Mouse (Mus musculus) CH12.LX (cell line): ENCODE data around the gene Olfr1000. TPM values are rescaled to one million over a fixed set of nuclear protein-coding genes. Genes with fewer than 3 reads are reported as not detected.
"Not testable (repeated sequence)": the region's sequence is repeated elsewhere in the genome, so short reads cannot be mapped to it uniquely, and the experiment has no call there.

Experiments used
- DNase-seq: peaks from one replicate; pipeline ENCODE4 v3.0.0-alpha.2; 2013; ENCODE audit errors: extremely low read depth
- H3K27ac ChIP-seq: 2 replicates; pipeline ENCODE4 v1.5.1; 2012; ENCODE audit warnings: low read depth, mild to moderate bottlenecking, control low read depth, moderate library complexity; ENCODE audit not compliant: insufficient read depth
- H3K27me3 ChIP-seq: replicated peaks from 2 replicates; pipeline ENCODE3; 2012; ENCODE audit warnings: inconsistent platforms
- H3K36me3 ChIP-seq, 2 experiments: replicated peaks in 1 of 2; 2 replicates each; pipeline versions ENCODE3 to v1.6.1; 2012; ENCODE audit warnings: inconsistent platforms in 1 of 2, low read length in 1 of 2, mild to moderate bottlenecking in 1 of 2, mixed read lengths in 1 of 2, moderate library complexity in 1 of 2; ENCODE audit not compliant: control insufficient read depth in 1 of 2, insufficient read depth in 1 of 2
- H3K4me1 ChIP-seq, 2 experiments: 2 replicates each; pipeline ENCODE4 v1.6.1; 2012; ENCODE audit warnings: inconsistent platforms in 1 of 2, moderate library complexity in 1 of 2; ENCODE audit not compliant: insufficient read depth in 2 of 2, control insufficient read depth in 1 of 2
- H3K4me2 ChIP-seq: 2 replicates; pipeline ENCODE4 v1.6.1; 2012; ENCODE audit warnings: low read depth, mild to moderate bottlenecking, control low read depth; ENCODE audit not compliant: poor library complexity, insufficient read depth, severe bottlenecking
- H3K4me3 ChIP-seq, 3 experiments: fragments of 150-350 bp in 1 of 3; sonication (generic) in 1 of 3; replicated peaks in 1 of 3; 2 replicates each; pipeline versions ENCODE3 to v1.5.1; 2011 to 2012; ENCODE audit warnings: low read depth in 2 of 3, low read length in 2 of 3, mild to moderate bottlenecking in 2 of 3, moderate library complexity in 2 of 3, control low read depth in 1 of 3, improper control_type of control experiment in 1 of 3, inconsistent platforms in 1 of 3, mixed read lengths in 1 of 3; ENCODE audit not compliant: poor library complexity in 1 of 3
- H3K79me2 ChIP-seq: replicated peaks from 2 replicates; pipeline ENCODE4 v1.6.1; 2012; ENCODE audit warnings: mild to moderate bottlenecking, moderate library complexity; ENCODE audit not compliant: control insufficient read depth, poor library complexity, insufficient read depth, severe bottlenecking; ENCODE audit errors: extremely low read depth
- H3K9ac ChIP-seq: 2 replicates; pipeline ENCODE4 v1.6.1; 2012; ENCODE audit warnings: low read depth, mild to moderate bottlenecking, control low read depth, moderate library complexity; ENCODE audit not compliant: insufficient read depth
- H3K9me3 ChIP-seq: replicated peaks from 2 replicates; pipeline ENCODE3; 2012; ENCODE audit warnings: low read length, inconsistent platforms, mixed read lengths
- BHLHE40 ChIP-seq: IDR thresholded peaks from 2 replicates; pipeline ENCODE4 v1.6.1; 2011; ENCODE audit warnings: mild to moderate bottlenecking, low read depth, low read length, improper control_type of control experiment
- CHD1 ChIP-seq: IDR thresholded peaks from 2 replicates; pipeline ENCODE4 v1.6.1; 2012; ENCODE audit warnings: low read depth, low read length, improper control_type of control experiment, inconsistent platforms
- CHD2 ChIP-seq: IDR thresholded peaks from 2 replicates; pipeline ENCODE4 v1.6.1; 2011; ENCODE audit warnings: low read length, improper control_type of control experiment
- CTCF ChIP-seq, 2 experiments: IDR thresholded peaks in 1 of 2; conservative IDR thresholded peaks in 1 of 2; 2 replicates each; pipeline ENCODE4 v1.5.1; 2011 to 2012; ENCODE audit warnings: low read depth in 2 of 2, low read length in 2 of 2, improper control_type of control experiment in 1 of 2, inconsistent platforms in 1 of 2, mild to moderate bottlenecking in 1 of 2, moderate library complexity in 1 of 2
- ELF1 ChIP-seq: IDR thresholded peaks from 2 replicates; pipeline ENCODE4 v1.6.1; 2014; ENCODE audit warnings: low read depth, mild to moderate bottlenecking, inconsistent platforms, low read length, improper control_type of control experiment
- EP300 ChIP-seq: IDR thresholded peaks from 2 replicates; pipeline ENCODE4 v1.6.1; 2011; ENCODE audit warnings: low read length, improper control_type of control experiment
- ETS1 ChIP-seq: conservative IDR thresholded peaks from 2 replicates; pipeline ENCODE4 v1.6.1; 2012; ENCODE audit warnings: low read depth, mild to moderate bottlenecking, inconsistent platforms, low read length, improper control_type of control experiment, moderate library complexity
- GABPA ChIP-seq: IDR thresholded peaks from 2 replicates; pipeline ENCODE4 v1.6.1; 2012; ENCODE audit warnings: low read depth, low read length, improper control_type of control experiment, inconsistent platforms; ENCODE audit not compliant: insufficient replicate concordance
- HCFC1 ChIP-seq: IDR thresholded peaks from 2 replicates; pipeline ENCODE4 v1.6.1; 2012; ENCODE audit warnings: low read depth, mild to moderate bottlenecking, inconsistent platforms, low read length, improper control_type of control experiment
- IRF4 ChIP-seq: IDR thresholded peaks from 2 replicates; pipeline ENCODE4 v1.6.1; 2014; ENCODE audit warnings: low read depth, mild to moderate bottlenecking, inconsistent platforms, low read length, improper control_type of control experiment
- MAFK ChIP-seq: IDR thresholded peaks from 2 replicates; pipeline ENCODE4 v1.6.1; 2011; ENCODE audit warnings: low read length, improper control_type of control experiment; ENCODE audit not compliant: insufficient replicate concordance
- MAX ChIP-seq: IDR thresholded peaks from 2 replicates; pipeline ENCODE4 v1.6.1; 2011; ENCODE audit warnings: low read length, improper control_type of control experiment
- MAZ ChIP-seq: IDR thresholded peaks from 2 replicates; pipeline ENCODE4 v1.6.1; 2012; ENCODE audit warnings: low read depth, mild to moderate bottlenecking, inconsistent platforms, low read length, improper control_type of control experiment, moderate library complexity
- MXI1 ChIP-seq: IDR thresholded peaks from 2 replicates; pipeline ENCODE4 v1.6.1; 2011; ENCODE audit warnings: mild to moderate bottlenecking, low read depth, low read length, improper control_type of control experiment
- NRF1 ChIP-seq: IDR thresholded peaks from 2 replicates; pipeline ENCODE4 v1.6.1; 2014; ENCODE audit warnings: low read depth, mild to moderate bottlenecking, inconsistent platforms, low read length, improper control_type of control experiment, moderate library complexity
- PAX5 ChIP-seq: IDR thresholded peaks from 2 replicates; pipeline ENCODE4 v1.6.1; 2012; ENCODE audit warnings: low read length, inconsistent platforms, mixed read lengths
- POLR2A ChIP-seq: IDR thresholded peaks from 2 replicates; pipeline ENCODE4 v1.6.1; 2011; ENCODE audit warnings: low read depth, mild to moderate bottlenecking, improper control_type of control experiment, low read length
- POLR2AphosphoS2 ChIP-seq: IDR thresholded peaks from 2 replicates; pipeline ENCODE4 v1.6.1; 2011; ENCODE audit warnings: low read depth, low read length, improper control_type of control experiment
- RAD21 ChIP-seq: IDR thresholded peaks from 2 replicates; pipeline ENCODE4 v1.6.1; 2011; ENCODE audit warnings: low read depth, mild to moderate bottlenecking, low read length, improper control_type of control experiment, moderate library complexity
- RCOR1 ChIP-seq: conservative IDR thresholded peaks from 2 replicates; pipeline ENCODE4 v1.6.1; 2012; ENCODE audit warnings: low read depth, mild to moderate bottlenecking, inconsistent platforms, low read length, improper control_type of control experiment
- SIN3A ChIP-seq: IDR thresholded peaks from 2 replicates; pipeline ENCODE4 v1.6.1; 2012; ENCODE audit warnings: low read length, improper control_type of control experiment, inconsistent platforms
- UBTF ChIP-seq: IDR thresholded peaks from 2 replicates; pipeline ENCODE4 v1.6.1; 2012; ENCODE audit warnings: low read depth, mild to moderate bottlenecking, inconsistent platforms, low read length, improper control_type of control experiment, moderate library complexity
- USF1 ChIP-seq: IDR thresholded peaks from 2 replicates; pipeline ENCODE4 v1.6.1; 2014; ENCODE audit warnings: low read depth, mild to moderate bottlenecking, inconsistent platforms, low read length, improper control_type of control experiment
- USF2 ChIP-seq: conservative IDR thresholded peaks from 2 replicates; pipeline ENCODE4 v1.6.1; 2011; ENCODE audit warnings: low read depth, low read length, improper control_type of control experiment
- ZC3H11A ChIP-seq: IDR thresholded peaks from 2 replicates; pipeline ENCODE4 v1.6.1; 2012; ENCODE audit warnings: low read depth, mild to moderate bottlenecking, inconsistent platforms, low read length, improper control_type of control experiment
- ZMIZ1 ChIP-seq: IDR thresholded peaks from 2 replicates; pipeline ENCODE4 v1.6.1; 2012; ENCODE audit warnings: low read depth, mild to moderate bottlenecking, inconsistent platforms, low read length, improper control_type of control experiment
- ZNF384 ChIP-seq: IDR thresholded peaks from 2 replicates; pipeline ENCODE4 v1.6.1; 2012; ENCODE audit warnings: low read depth, low read length, improper control_type of control experiment, inconsistent platforms
- dilution Hi-C: fragments of 300-500 bp; cut with MboI; formaldehyde crosslinking; loops from 2 replicates; pipeline ENCODE4 v1.14.3; 2020; ENCODE audit warnings: low sequenced_read_pairs; ENCODE audit not compliant: extremely low pct_unique_long_range_greater_than_20kb, extremely low pct_ligation_motif_present
- in situ Hi-C: fragments of 300-500 bp; cut with MboI; formaldehyde crosslinking; loops from 3 replicates; pipeline ENCODE4 v1.14.3; 2019; ENCODE audit warnings: low sequenced_read_pairs, low pct_ligation_motif_present, low pct_unique_long_range_greater_than_20kb, mixed read lengths
- polyA plus RNA-seq: library from polyadenylated mRNA; unstranded; fragments of >175 nt; gene quantifications from 2 replicates; pipeline ENCODE4 v1.2.1, GENCODE M21; 2012; ENCODE audit warnings: low read depth; ENCODE audit not compliant: insufficient read length
- total RNA-seq, 2 experiments: library from RNA; depleted of rRNA; stranded (reverse); fragments of 300-350 nt in 1 of 2; fragments of >200 nt in 1 of 2; gene quantifications; 2 replicates each; pipeline ENCODE4 v1.2.3; 2012 to 2014

The Olfr1000 gene
- not detected in 2 replicates for total RNA-seq (2012; rRNA removed)
- total RNA-seq (2014; rRNA removed), result not detected in 2 replicates
- polyA plus RNA-seq, result not detected in 2 replicates

DNA sequence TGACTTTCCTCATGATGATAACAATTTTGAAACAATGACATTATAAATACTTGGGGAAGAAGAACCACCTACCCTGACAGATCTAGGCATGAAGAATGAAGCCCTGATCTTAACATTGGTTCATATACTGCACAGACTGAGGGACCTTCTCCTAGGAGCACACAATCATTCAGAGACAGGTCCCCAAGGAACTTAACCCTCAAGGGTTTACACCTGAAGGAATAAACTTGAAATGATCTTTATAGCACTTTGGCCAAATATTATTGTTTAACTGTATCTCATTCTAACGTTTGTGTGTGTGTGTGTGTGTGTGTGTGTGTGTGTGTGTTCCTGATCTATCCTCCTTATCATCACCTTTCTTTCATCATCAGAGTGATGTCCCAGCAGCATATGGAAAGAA, at the start of gene Olfr1000:
Gene Olfr1000 (minus strand): TSS at position 101 of the 400 bp plus-strand sequence.
- Histone ChIP-seq H3K79me2 (no peaks in the 10 kb centered on the region), H3K4me2 (no peak within 1 kb of the TSS), H3K9ac (no peak within 1 kb of the TSS), H3K36me3 (no peaks in the 10 kb centered on the region), H3K4me3 (no peak within 1 kb of the TSS), H3K27me3 (no peaks in the 10 kb centered on the region), H3K27ac (no peak within 1 kb of the TSS), H3K4me1 (no peaks in the 10 kb centered on the region), H3K9me3 (no peaks in the 10 kb centered on the region)
- in situ Hi-C loops, result no loop called here
- DNase-seq, result no peak
- dilution Hi-C loops, result no loop called here
- TF ChIP-seq SIN3A (no peak), CHD2 (no peak), USF2 (no peak), RCOR1 (no peak), MAZ (no peak), MXI1 (no peak), EP300 (no peak), CTCF (conservative IDR thresholded peaks at IDR 0.05 in 1 of 2, IDR thresholded peaks at IDR 0.05 in 1 of 2; ENCODE audit: low read depth in 2 of 2, low read length in 2 of 2) (no peak), ETS1 (no peak), BHLHE40 (no peak), IRF4 (no peak), CHD1 (no peak), UBTF (no peak), POLR2AphosphoS2 (no peak)

DNA sequence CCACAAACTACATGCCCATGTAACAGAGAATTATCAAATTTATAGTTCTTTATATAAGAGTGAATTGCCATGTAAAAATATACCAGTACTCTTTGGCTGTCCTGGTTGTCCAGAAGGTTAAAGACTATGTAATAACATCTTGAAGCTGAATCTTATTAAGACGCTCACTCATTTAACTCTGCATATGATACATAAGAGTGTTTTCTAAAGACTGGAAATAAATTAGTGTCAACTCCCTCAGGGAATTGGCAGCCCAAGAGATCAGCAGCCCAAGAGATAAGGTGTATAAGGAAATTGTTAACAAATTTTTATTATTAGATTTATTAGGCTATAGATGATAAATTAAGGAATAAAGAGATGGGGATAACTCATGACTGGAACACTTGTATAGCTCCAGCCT, 38.9 kb upstream of the Olfr1000 start, which contains the start of gene Olfr1002:
Gene Olfr1002 (minus strand): TSS at position 101 of the 400 bp plus-strand sequence.
- no peak within 1 kb of the TSS for H3K4me2 ChIP-seq
- no peak for DNase-seq
- TF ChIP-seq ZC3H11A (no peak), ZMIZ1 (no peak), CHD2 (no peak), POLR2AphosphoS2 (no peak), MAFK (no peak), ZNF384 (no peak), GABPA (no peak), ELF1 (no peak), NRF1 (no peak), PAX5 (no peak), MAX (no peak), POLR2A (no peak), HCFC1 (no peak), RAD21 (no peak), USF1 (no peak), USF2 (no peak)
- no peaks in the 10 kb centered on the region for H3K36me3 ChIP-seq
- no peak within 1 kb of the TSS for H3K9ac ChIP-seq
- H3K9me3 ChIP-seq, result no peaks in the 10 kb centered on the region
- no peaks in the 10 kb centered on the region for H3K27me3 ChIP-seq
- dilution Hi-C loops (no loop called here), in situ Hi-C loops (no loop called here)
- no peak within 1 kb of the TSS for H3K4me3 ChIP-seq
- H3K27ac ChIP-seq, result no peak within 1 kb of the TSS
- H3K79me2 ChIP-seq, result no peaks in the 10 kb centered on the region
- H3K4me1 ChIP-seq, result no peaks in the 10 kb centered on the region

DNA sequence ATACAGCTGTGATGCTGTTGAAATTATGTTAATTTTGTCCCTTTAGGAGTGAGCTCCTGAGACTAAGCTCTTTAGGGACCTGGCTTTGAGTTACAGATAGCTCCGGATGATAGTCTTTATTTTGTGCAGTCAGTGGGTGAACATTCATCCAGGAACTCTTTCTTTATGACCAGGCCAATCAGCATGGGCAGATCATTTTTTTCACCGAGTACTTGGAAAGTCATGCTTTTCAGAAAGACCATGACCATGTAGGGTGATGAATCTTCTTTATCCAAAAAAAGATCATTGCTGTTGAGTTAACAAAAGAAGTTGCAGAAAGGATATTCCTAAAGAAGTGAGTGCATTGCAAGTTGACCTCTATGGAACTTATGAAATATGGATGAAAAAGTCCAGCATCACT, 23.1 kb downstream of the Olfr1000 start, which contains the start of gene Olfr998:
Gene Olfr998 (plus strand): TSS at position 301 of the 400 bp plus-strand sequence.
- H3K27ac ChIP-seq, H3K4me3 ChIP-seq, H3K4me1 ChIP-seq, H3K4me2 ChIP-seq, H3K9me3 ChIP-seq, H3K9ac ChIP-seq, dilution Hi-C loops, H3K27me3 ChIP-seq, DNase-seq, H3K36me3 ChIP-seq, H3K79me2 ChIP-seq, in situ Hi-C loops: not testable (repeated sequence)
